Mouse (Mus musculus): ENCODE results near the gene Slc2a3. TPM values are rescaled to one million over a fixed set of nuclear protein-coding genes. Genes with fewer than 3 reads are reported as not detected.
"Not testable (repeated sequence)": the region's sequence is repeated elsewhere in the genome, so short reads cannot be mapped to it uniquely, and the experiment has no call there.

The Slc2a3 gene
- total RNA-seq, 1 experiment from 2014 or later = 7.9 TPM

DNA sequence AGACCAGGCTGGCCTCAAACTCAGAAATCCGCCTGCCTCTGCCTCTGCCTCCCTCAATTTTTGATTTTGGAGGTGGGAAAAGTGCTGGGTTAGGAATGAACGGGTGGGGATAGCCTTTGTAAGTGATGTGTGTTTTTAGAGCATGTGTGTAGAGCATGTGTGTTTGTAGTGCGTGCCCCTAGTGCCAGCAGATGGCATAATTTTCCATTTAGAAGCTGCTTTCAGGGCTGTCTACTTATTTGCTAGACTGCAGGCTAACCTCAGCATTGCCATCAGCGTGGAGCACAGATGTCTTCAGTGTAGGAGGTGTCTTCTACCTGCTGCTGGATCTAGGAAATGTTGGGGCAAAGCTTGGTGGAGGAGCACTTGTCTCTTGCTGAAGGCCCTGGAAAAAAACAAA is 92.6 kb downstream of the Slc2a3 start:
- no peak for DNase-seq

DNA sequence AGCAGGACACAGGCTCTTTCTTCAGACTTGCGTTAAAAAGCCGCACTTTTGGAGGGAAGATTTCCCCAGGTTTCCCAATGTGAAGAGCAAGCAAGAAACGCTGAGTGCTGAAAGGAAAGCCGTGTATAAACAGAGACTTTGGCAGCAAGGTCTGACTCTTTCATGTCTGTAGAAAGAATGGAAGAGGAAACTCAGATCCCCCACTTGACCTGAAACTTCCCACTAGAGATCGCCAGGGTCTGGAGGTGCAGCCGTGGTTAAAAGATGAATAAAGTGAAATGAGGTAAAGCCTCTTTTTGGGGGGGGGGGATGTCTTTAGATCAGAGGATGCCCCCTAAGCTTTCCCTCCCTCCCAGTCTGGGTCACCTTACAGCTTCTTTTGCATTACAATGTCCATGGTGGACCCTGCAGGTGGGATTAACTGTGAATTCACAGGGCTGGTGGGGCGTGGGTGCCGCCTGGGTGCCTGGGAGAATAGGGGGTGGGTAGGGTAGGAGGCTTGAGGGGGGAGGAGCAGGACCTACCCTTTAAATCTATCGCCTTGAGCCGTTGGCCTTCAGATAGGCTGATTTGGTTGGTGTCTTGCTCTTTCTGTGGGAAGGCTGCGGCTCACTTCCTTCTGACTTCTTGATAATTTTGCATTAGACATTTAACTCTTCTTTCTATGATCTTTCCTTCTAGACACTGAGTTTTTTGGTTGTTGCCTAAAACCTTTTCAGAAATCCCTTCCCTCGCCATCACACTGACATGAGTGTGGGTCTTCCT is 94.2 kb downstream of the Slc2a3 start, which contains the start of gene Nanog:
Gene Nanog (plus strand): TSS at position 454 of the 765 bp plus-strand sequence.
- no peak for DNase-seq

DNA sequence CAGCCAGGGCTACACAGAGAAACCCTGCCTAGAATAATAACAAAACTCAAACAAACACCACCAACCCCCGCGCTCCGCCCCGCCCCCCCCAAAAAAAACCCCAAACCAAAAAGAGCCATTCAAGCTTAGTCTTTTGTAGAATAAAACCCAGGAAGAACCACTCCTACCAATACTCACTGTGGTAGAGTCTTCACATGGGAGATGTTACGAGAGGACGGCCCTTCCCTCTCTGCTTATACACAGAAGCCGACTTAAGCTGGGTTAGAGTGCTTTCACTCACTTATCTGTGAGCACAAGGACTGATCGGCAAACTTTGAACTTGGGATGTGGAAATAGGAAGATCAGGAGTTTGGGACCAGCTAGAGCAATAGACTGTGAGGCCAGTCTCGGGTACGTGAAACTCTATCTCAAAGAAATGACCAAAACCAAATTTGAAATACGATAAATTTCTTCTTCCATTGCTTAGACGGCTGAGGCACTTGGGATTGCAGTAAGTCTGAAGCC is 95.1 kb downstream of the Slc2a3 start:
- DNase-seq = no peak

DNA sequence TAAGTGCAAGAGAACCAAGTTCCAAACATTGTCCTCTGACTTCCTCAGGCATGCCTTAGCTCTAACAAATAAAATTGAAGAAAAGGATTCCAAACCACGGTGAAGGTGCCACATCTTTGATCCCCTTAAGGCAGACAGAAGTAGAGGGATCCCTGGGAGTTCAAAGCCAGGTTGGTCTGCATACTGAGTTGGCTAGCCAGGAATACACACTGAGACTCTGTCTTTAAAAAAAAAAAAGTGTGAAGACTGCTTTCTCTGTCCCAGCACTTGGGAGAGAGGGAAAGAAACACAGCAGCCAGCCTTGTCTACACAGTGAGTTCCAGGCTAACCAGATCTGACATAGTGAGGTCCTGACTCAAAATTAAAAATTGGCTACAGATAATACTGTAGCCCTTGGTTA is 97.7 kb downstream of the Slc2a3 start:
- DNase-seq = no peak

DNA sequence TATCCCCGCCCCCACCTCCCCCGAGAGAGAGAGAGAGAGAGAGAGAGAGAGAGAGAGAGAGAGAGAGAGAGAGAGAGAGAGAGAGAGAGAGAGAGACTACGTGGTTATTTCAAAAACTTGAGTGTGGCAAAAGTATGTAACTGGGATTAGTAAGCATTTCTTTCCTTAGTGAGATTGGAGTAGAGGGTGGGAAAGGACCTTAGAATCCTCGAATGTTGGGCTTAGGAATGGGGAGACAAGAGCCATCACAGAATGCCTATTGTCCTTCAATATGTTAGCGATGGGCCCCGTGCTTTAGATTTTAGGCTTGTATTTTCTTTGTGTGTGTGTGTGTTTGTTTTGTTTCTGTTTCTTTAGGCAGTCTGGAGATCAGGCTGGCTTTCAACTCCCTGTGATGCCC is 98.2 kb downstream of the Slc2a3 start:
- no peak for DNase-seq

DNA sequence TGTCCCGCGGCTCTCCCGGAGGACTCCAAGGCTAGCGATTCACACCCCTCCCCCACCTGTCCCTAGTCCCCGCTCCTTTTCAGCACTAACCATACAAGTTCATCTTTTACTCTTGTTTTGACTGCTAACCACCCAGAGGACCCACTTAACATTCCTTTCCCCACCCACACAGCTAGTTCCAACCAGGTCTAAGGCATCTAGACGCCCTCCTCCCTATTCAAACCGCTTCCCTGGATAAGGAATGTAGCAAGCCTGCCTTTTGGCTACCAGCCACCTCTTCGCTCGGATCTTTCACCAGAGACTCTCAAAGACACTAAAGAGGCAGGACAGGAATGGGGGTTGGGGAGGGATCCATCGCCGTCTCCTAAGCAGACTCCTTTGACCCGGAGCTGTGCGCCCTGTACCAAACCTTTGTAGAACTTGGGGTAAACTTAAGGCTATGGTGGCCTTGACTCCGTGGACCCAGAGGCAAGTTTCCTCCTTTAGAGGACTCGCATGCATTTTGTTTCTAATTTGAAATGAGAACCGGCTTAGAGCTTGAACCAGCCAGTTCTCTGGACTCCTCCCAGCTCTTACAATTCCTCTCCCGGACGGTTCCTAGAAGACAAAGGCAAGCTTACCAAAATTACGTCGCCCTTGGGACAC is 98.8 kb downstream of the Slc2a3 start:
- peak; percentile 45 for DNase-seq

DNA sequence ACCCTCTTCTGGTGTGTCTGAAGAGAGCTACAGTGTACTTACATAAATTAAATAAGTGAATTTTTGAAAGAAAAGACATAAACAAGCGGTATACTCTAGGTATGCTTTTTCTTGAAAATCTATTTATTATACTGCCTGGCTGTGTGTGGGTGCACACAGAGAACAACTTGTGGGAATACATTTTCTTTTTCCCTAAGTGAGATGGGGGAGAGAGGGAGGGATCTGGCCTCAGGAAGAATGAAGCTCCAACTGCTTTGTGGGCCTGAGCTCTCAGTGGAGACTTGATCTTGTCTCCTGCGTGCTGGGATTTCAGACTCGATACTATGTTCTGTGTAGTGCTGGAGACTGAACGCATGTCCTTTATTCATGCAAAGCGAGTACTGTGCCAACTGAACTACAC is 99.6 kb downstream of the Slc2a3 start:
- DNase-seq = no peak

DNA sequence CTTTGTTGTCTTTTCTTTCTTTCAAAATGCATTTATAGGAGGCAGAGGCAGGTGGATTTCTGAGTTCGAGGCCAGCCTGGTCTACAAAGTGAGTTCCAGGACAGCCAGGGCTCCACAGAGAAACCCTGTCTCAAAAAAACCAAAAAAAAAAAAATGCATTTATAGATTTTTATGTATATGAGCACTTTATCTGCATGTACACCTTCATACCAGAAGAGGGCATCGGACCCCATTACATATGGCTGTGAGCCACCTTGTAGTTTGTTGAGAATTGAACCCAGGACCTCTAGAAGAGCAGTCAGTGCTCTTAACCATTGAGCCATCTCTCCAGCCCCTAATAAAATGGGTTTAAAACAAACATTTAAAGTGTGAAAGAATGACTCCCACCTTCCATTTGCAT is 101.8 kb downstream of the Slc2a3 start:
- not testable (repeated sequence) for DNase-seq

DNA sequence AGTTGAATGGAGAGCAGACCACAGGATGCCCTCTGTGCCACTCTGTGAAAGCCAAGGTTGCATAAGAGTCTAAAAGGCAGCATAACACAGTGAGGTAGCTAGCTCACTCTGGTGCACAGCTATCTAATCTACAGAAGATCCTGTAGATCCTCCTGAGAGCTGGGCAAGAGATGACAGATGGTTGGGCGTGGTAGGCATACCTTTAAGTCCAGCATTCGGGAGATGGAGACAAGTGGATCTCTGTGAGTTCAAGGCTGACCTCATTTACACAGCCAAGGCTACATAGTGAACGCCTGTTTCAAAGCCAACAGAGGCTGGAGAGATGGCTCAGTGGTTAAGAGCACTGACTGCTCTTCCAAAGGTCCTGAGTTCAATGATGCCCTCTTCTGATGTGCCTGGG is 106.0 kb downstream of the Slc2a3 start:
- DNase-seq = no peak

DNA sequence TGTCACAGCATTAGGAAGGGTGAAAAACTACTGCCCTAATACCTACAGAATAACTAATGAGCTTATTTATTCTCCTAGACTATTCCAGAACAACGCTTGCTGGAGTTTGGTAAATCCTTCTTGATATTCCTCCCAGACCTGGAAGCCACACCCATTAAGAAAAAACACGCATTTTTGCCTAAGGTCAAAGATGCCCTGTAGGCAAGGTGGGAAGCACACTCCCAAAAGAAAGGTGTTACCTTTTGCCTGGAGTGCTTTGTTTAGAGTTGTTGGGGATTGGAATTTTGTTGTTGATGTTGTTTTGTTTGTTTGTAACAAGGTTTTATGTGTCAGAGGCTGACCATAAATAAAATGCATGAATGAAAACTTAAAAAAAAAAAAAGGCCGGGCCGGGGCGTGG is 111.4 kb downstream of the Slc2a3 start:
- no peak for DNase-seq

DNA sequence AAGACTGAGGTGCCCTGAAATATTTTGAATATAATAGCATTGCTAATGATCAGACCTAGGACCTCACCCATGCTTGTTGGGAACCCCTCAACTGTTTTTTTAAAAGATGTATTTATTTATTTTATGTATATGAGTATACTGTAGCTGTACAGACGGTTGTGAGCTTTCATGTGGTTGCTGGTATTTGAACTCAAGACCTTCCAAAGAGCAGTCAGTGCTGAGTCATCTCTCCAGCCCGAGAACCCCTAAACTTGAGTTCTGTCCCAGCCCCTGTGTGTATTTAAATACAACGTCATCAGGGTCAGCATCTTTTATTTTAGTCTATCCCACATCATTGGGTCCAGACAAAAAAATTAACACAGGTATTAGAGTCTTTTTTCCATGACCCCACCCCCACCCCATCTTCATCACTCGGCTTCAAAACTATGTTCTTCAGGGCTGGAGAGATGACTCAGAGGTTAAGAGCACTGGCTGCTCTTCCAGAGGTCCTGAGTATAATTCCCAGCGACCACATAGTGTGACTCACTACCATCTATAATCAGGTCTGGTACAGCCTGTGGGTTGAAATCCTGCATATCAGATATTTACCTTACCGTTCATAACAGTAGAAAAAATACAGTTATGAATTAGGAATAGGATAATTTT is 111.9 kb downstream of the Slc2a3 start:
- no peak for DNase-seq

DNA sequence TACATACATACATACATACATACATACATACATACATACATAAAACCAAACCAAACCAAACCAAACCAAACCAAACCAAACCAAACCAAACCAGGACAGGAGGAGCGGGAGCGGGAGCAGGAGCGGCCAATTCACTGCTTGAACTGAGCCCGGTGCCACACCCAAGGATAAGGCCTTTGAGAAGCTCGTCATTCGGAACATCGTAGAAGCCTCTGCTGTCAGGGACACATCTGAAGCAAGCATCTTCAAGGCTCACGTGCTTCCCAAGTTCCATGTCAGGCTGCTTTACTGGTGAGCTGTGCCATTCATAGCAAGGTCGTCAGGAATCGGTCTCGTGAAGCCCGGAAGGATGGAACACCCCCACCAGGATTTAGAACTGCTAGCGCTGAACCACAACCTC is 114.7 kb downstream of the Slc2a3 start:
- no peak for DNase-seq

DNA sequence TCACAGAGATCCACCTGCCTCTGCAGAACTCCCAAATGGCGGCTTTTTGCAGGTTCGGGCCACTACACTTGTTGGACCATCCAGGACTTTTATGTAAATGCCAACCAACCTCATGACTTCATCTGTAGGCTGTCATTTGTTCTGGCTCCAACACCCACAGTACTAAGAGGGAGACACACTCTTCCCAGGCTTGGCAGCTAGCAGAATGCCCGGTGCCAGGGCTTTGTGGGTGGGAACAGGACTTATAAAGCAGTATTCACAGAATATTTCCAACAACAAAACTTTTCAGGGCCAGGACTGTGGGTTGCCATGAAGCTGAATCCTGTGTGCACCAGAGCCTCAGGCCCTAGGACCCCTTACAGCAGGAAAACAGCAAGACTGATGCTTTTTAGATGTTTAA is 118.8 kb downstream of the Slc2a3 start:
- DNase-seq = no peak

Small RNAs within 50 kb of the gene (microRNA-seq; reads per million reads assigned to microRNA genes)
- gene Mir7231 = 0 reads per million in 2 experiments

Other genes starting within 250 kb of the Slc2a3 start
- gene Aicda, start 247.8 kb downstream of the Slc2a3 start, total RNA-seq (2021) = not detected in 2 replicates
- 6.1 and 8.7 TPM in 2 replicates for gene Apobec1, start 199.2 kb downstream of the Slc2a3 start, total RNA-seq (2021)
- not detected in 2 replicates for gene Gdf3, start 191.6 kb downstream of the Slc2a3 start, total RNA-seq (2021)
- gene Dppa3, start 175.2 kb downstream of the Slc2a3 start, total RNA-seq (2021) = not detected in 2 replicates
- gene Nanog, start 94.2 kb downstream of the Slc2a3 start, total RNA-seq (2021) = not detected in 2 replicates
- gene Foxj2, start 18.3 kb upstream of the Slc2a3 start, total RNA-seq (2021) = 22.0 and 22.8 TPM in 2 replicates
- gene C3ar1, start 54.5 kb upstream of the Slc2a3 start, total RNA-seq (2021) = 1.9 and 3.0 TPM in 2 replicates
- gene Necap1, start 72.8 kb upstream of the Slc2a3 start, total RNA-seq (2021) = 52.5 and 52.9 TPM in 2 replicates
- gene Clec4a1, start 120.2 kb upstream of the Slc2a3 start, total RNA-seq (2021) = 1.0 and 1.6 TPM in 2 replicates
- 2.5 and 4.0 TPM in 2 replicates for gene Clec4a3, start 150.9 kb upstream of the Slc2a3 start, total RNA-seq (2021)
- not detected in 2 replicates for gene Clec4a4, start 188.7 kb upstream of the Slc2a3 start, total RNA-seq (2021)
- 0.52 TPM in 1 of 2 replicates, not detected in the other for gene Clec4b1, start 248.3 kb upstream of the Slc2a3 start, total RNA-seq (2021)